Mouse (Mus musculus): Measurements from ENCODE around the gene Ipo13.

Gene Ipo13

GRCm38 (mm10) chr4:117882701-117883691, 31.8 kb downstream of the Ipo13 start, which contains the start of gene B4galt2:
Gene B4galt2 (minus strand): TSS chr4:117883487.
- peak; percentile 49 to 75 for DNase-seq (ENCODE audit: low spot score in 2 of 2)

GRCm38 (mm10) chr4:117878703-117879102, 36.1 kb downstream of the Ipo13 start:
- no peak for DNase-seq (ENCODE audit: low spot score in 2 of 2)

- DNase-seq (ENCODE audit: low spot score in 2 of 2), result no peak
Measured at GRCm38 (mm10) chr4:117878301-117878700, 36.5 kb downstream of the Ipo13 start.

GRCm38 (mm10) chr4:117873615-117874014, 41.2 kb downstream of the Ipo13 start:
- DNase-seq (ENCODE audit: low spot score in 2 of 2), result no peak

GRCm38 (mm10) chr4:117872471-117872886, 42.3 kb downstream of the Ipo13 start, which contains the start of gene Ccdc24:
Gene Ccdc24 (minus strand): TSS chr4:117872557.
- DNase-seq (ENCODE audit: low spot score in 2 of 2), result no peak

GRCm38 (mm10) chr4:117871787-117872186, 43.0 kb downstream of the Ipo13 start:
- no peak for DNase-seq (ENCODE audit: low spot score in 2 of 2)

GRCm38 (mm10) chr4:117870437-117870836, 44.4 kb downstream of the Ipo13 start:
- DNase-seq (ENCODE audit: low spot score in 2 of 2), result no peak

- DNase-seq (ENCODE audit: low spot score in 2 of 2), result no peak
Measured at GRCm38 (mm10) chr4:117869317-117869716, 45.5 kb downstream of the Ipo13 start.

GRCm38 (mm10) chr4:117867823-117868222, 47.0 kb downstream of the Ipo13 start:
- DNase-seq (ENCODE audit: low spot score in 2 of 2), result no peak

- DNase-seq (ENCODE audit: low spot score in 2 of 2), result no peak
Measured at GRCm38 (mm10) chr4:117867000-117867399, 47.8 kb downstream of the Ipo13 start.

- DNase-seq (ENCODE audit: low spot score in 2 of 2), result no peak
Measured at GRCm38 (mm10) chr4:117866083-117866482, 48.7 kb downstream of the Ipo13 start.

GRCm38 (mm10) chr4:117862823-117863222, 52.0 kb downstream of the Ipo13 start:
- DNase-seq (ENCODE audit: low spot score in 2 of 2), result peak; percentile 58 to 73

GRCm38 (mm10) chr4:117860570-117860969, 54.2 kb downstream of the Ipo13 start:
- DNase-seq (ENCODE audit: low spot score in 2 of 2), result no peak

- no peak for DNase-seq (ENCODE audit: low spot score in 2 of 2)
Measured at GRCm38 (mm10) chr4:117858794-117859193, 56.0 kb downstream of the Ipo13 start.

GRCm38 (mm10) chr4:117855146-117855545, 59.7 kb downstream of the Ipo13 start:
- peak in 1 of 2 experiments; percentile 48 for DNase-seq (ENCODE audit: low spot score in 2 of 2)

- DNase-seq (ENCODE audit: low spot score in 2 of 2), result no peak
Measured at GRCm38 (mm10) chr4:117852152-117852868, 62.5 kb downstream of the Ipo13 start.

GRCm38 (mm10) chr4:117850871-117851270, 63.9 kb downstream of the Ipo13 start:
- no peak for DNase-seq (ENCODE audit: low spot score in 2 of 2)

- DNase-seq (ENCODE audit: low spot score in 2 of 2), result no peak
Measured at GRCm38 (mm10) chr4:117850176-117850575, 64.6 kb downstream of the Ipo13 start.

GRCm38 (mm10) chr4:117849506-117849905, 65.3 kb downstream of the Ipo13 start:
- DNase-seq (ENCODE audit: low spot score in 2 of 2), result no peak

- DNase-seq (ENCODE audit: low spot score in 2 of 2), result no peak
Measured at GRCm38 (mm10) chr4:117849063-117849462, 65.7 kb downstream of the Ipo13 start.

GRCm38 (mm10) chr4:117847011-117847410, 67.8 kb downstream of the Ipo13 start:
- peak in 1 of 2 experiments; percentile 61 for DNase-seq (ENCODE audit: low spot score in 2 of 2)

- no peak for DNase-seq (ENCODE audit: low spot score in 2 of 2)
Measured at GRCm38 (mm10) chr4:117846261-117846660, 68.5 kb downstream of the Ipo13 start.
